Mouse (Mus musculus) 3134 (cell line): Measurements from ENCODE around the gene Pfdn5.

Source experiments
- DNase-seq: peaks from one replicate; pipeline ENCODE4 v3.0.0-alpha.2; 2011; ENCODE audit warnings: low spot score; ENCODE audit not compliant: insufficient read length; ENCODE audit errors: extremely low read depth

The Pfdn5 gene

GRCm38 (mm10) chr15:102326022-102326576, at the start of gene Pfdn5:
Gene Pfdn5, plus strand, starts transcription at chr15:102326116.
- DNase-seq = peak; percentile 84

GRCm38 (mm10) chr15:102278726-102279091, 47.2 kb upstream of the Pfdn5 start:
- DNase-seq = no peak

DNA sequence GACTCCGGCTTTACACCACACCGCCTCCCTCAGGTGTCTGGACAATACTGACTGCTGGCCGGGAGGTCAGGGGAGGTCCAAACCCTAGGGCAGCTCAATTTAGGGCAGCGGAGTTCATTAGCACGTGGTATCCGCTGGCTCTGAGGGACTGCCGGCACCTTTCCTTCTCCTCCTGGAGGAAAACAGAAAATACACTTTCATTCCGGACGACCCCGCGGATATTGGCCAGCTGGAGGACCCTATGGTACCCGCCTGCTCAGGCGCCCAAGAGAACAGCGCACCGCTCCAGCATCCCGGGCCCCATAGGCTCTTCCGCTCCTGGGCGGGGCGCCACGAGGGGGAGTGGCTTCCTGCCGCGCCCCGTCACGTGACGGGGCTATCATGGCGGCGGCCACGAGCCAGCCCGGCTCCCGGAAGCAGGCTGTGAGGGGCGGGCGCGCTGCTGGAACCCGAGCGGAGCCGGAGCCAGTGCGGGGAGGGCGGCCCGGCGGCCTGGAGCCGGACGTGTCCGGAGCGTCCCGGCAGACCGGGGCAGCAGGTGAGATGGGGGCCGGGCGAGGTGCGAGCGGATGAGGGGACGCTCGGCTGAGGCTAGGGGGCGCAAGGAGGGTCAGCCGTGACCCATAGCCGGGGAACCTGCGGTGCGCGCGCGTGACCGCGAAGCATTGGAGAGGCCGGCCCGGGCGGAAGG, 46.7 kb upstream of the Pfdn5 start, which contains the start of gene Mfsd5:
Gene Mfsd5 (plus strand): TSS at position 363 of the 691 bp plus-strand sequence.
- peak; percentile 94 for DNase-seq

GRCm38 (mm10) chr15:102279783-102280520, 46.0 kb upstream of the Pfdn5 start:
- no peak for DNase-seq

- no peak for DNase-seq
Measured at GRCm38 (mm10) chr15:102280623-102281022, 45.3 kb upstream of the Pfdn5 start.

GRCm38 (mm10) chr15:102282463-102283292, 43.2 kb upstream of the Pfdn5 start:
- DNase-seq = no peak

GRCm38 (mm10) chr15:102283648-102284047, 42.3 kb upstream of the Pfdn5 start:
- DNase-seq = no peak

DNA sequence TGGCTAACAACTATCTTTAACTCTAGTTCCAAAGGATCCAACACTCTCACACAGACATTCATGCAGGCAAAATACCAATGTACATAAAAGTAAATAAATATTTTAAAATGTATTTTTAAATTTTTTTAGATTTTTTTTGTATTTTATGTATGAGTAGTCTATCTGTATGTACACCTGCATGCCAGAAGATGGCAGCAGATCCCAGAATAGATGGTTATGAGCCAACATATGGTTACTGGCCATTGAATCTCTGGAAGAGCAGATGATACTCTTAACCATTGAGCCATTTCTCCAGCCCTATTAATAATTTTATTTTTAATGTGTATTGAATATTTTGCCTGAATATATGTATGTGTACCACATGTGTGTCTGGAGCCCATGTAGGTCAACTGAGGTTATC, 38.5 kb upstream of the Pfdn5 start:
- DNase-seq = no peak

GRCm38 (mm10) chr15:102295633-102296367, 30.1 kb upstream of the Pfdn5 start, which contains the start of gene Espl1:
Gene Espl1, plus strand, starts transcription at chr15:102296266.
- DNase-seq = peak; percentile 90

GRCm38 (mm10) chr15:102296368-102297006, 29.4 kb upstream of the Pfdn5 start:
- DNase-seq = no peak

DNA sequence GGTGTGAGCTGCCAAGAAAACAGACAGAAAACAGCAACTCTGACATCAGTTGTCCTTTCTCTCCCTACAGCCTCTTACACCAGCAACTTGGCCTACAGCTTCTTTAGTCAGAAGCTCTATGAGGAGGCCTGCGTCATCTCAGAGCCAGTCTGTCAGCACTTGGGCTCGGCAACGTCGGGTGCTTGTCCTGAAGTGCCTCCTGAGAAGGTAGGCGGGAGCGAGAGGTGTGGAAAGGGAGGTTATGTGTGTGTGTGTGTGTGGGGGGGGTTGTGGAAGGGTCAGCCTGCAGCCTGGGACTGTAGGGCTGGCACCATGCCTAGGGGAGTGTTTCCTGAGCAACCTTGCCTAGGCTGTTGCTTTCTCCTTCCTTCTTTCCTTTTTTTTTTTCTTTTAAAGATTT, 23.4 kb upstream of the Pfdn5 start:
- DNase-seq = no peak

- no peak for DNase-seq
Measured at GRCm38 (mm10) chr15:102308717-102309116, 17.2 kb upstream of the Pfdn5 start.

DNA sequence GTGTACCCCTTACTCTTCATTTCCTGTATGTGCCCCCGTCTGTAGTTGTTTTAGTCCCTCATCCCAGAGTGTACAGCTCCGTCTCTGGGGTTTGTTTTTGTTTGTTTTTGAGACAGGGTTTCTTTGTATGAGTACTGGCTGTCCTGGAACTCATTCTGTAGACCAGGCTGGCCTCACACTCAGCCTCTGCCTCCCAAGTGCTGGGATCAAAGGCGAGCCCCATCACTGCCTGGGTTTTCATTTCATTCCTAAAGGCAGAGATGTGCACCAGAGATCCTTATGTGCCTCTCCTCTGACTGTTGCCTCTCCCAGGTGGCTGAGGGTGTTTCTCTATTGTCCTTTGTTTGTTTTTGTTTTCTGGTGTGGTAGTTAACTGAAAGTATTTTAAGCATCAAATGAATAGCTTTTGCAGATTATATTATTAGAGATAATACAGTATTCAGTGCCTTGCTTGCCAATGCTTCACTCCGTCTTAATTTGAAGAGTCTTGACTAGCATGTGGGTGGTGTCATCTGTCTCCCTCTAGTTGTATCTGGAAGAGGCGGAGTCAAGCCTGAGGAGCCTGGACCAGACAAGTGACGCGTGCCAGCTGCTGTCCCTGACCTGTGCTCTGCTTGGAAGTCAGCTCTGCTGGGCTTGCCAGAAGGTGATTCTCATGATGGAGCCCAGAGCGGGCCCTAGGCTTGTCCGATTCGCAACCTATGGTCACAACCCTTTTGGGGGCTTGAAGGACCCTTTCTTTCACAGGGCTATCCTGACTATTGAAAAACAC, 15.7 kb upstream of the Pfdn5 start:
- DNase-seq = no peak

- no peak for DNase-seq
Measured at GRCm38 (mm10) chr15:102311489-102311888, 14.4 kb upstream of the Pfdn5 start.

GRCm38 (mm10) chr15:102315292-102315691, 10.6 kb upstream of the Pfdn5 start:
- no peak for DNase-seq

DNA sequence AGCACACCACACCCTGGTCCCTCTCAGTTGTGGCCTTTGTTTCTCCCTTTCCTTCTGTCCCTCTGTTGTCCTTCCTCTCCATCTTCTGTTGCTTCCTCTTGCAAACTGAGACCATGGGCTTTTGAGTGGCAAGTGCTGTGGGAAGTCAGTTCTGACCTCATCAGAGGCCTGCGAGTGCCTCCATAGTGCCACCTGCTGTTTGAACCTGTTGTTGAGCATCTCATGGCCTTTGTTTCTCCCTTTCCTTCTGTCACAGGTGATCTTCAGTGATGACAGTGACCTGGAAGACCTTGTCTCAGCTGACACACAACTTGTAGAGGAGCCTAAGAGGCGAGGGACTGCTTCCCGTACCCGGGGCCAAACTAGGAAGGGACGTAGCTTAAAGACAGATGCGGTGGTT, 9.7 kb upstream of the Pfdn5 start:
- peak; percentile 20 for DNase-seq

GRCm38 (mm10) chr15:102324654-102325473, 1.1 kb upstream of the Pfdn5 start:
- DNase-seq = peak; percentile 44

DNA sequence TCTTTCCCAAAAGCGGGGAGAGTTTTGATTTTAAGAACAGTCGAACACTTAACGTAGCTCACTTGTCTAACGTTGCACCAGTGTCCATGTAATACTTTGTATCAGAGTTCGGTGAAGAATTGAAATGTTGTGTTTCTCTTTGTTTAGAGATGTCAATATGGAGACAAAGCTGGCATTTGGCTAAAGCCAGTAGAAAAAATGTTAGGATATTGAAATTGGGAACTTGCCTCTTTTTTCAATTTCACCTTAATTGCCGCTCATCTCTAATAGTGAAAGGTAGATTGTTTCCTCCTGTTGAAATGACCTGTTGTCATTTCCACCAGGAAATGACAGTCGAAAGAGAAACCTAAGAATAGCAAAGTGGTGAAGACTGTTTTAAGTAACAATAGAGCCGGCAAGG, 976 bp downstream of the Pfdn5 start:
- no peak for DNase-seq
